Mouse (Mus musculus): ENCODE measurements around the gene Olfr1454. TPM values are rescaled to one million over a fixed set of nuclear protein-coding genes. Genes with fewer than 3 reads are reported as not detected.

The Olfr1454 gene
- total RNA-seq (2021): not detected
- long read RNA-seq, experiment 1: 0 reads
- long read RNA-seq, experiment 2: 0 reads

DNA sequence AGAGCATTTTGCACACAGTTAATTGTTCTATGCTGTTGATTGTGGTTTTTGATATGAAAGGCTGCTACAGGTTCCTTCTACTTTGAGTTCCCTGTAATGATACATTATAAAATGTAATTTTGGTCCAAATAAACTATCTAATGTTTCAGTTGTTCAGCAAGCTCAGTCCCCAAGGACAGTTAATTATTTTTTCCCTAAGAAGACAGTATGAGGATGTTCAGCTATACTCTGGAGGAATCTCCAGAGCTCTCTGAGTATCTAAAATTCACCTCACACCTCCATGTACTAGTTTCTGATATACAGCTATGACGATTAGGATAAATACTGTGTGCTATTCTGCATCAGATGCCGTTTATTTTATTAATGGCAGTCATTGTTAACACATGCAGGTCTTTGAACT is at the start of gene Olfr1454:
Olfr1454 (plus strand) TSS at position 301 of the 400 bp plus-strand sequence.
- no peak for DNase-seq
- intact Hi-C loops (cut with DNase I): no loop called here

DNA sequence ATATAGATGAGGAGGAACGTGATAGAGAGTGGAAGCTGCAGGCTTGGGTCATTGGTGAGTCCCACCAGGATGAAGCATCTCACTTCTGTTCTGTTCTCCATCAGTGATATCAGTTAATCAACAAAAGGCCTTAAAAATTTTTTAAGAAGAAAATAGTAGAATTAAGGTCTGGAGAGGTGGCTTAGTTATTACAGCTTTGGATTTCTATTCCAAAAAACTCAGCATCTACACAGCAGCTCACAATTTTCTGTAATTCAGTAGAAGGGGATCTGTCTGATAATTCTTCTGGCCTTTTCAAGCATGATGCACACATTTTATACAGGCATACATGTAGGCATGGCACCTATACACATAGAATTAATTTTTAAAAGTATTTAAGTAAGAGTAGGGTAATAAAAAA is 32.2 kb upstream of the Olfr1454 start, which contains the start of gene Olfr1453:
Olfr1453 (minus strand) TSS at position 101 of the 400 bp plus-strand sequence.
- intact Hi-C loops (cut with DNase I): no loop called here
- no peak for DNase-seq

- DNase-seq: no peak
- intact Hi-C loops (cut with DNase I): no loop called here
Measured at GRCm38 (mm10) chr19:13093908-13094307, 33.5 kb downstream of the Olfr1454 start.

DNA sequence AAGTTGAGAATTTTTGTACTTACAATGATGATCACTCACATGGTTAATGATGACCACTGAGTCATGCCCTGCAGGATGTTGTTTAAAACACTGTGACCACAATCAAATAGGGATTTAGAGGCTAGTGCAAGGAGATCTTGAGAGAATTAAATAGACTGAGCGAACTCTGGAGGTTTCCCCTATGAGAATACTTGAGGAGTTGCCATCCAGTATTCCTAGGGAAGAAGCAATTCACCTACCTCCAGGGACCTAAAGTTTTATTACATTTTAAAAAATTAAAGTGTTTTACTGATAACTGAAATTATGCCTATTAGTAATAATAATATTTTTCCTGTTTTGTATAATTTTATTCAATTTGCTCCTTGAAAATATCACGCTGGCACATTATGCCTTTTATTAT is 37.4 kb downstream of the Olfr1454 start, which contains the start of gene Olfr1457:
Olfr1457 (minus strand) TSS at position 101 of the 400 bp plus-strand sequence.
- intact Hi-C loops (cut with DNase I): no loop called here
- DNase-seq: no peak

GRCm38 (mm10) chr19:13106675-13107074 is 46.3 kb downstream of the Olfr1454 start, which contains the start of gene Olfr1458:
Gene Olfr1458 (minus strand): TSS chr19:13106775.
- no peak for DNase-seq
- intact Hi-C loops (cut with DNase I): no loop called here

Other genes starting within 250 kb of the Olfr1454 start
- not detected for gene Gm5244, start 213.9 kb upstream of the Olfr1454 start, total RNA-seq (2021)
- gene Olfr1444, start 203.3 kb upstream of the Olfr1454 start, total RNA-seq (2021): not detected
- not detected for gene Olfr1445, start 176.8 kb upstream of the Olfr1454 start, total RNA-seq (2021)
- not detected for gene Olfr1446, start 167.1 kb upstream of the Olfr1454 start, total RNA-seq (2021)
- not detected for gene Olfr1447, start 156.9 kb upstream of the Olfr1454 start, total RNA-seq (2021)
- gene Olfr1448, start 136.2 kb upstream of the Olfr1454 start, total RNA-seq (2021): not detected
- not detected for gene Olfr1449, start 129.8 kb upstream of the Olfr1454 start, total RNA-seq (2021)
- not detected for gene Olfr1450, start 110.4 kb upstream of the Olfr1454 start, total RNA-seq (2021)
- gene Olfr1451, start 65.6 kb upstream of the Olfr1454 start, total RNA-seq (2021): not detected
- gene Olfr1453, start 32.3 kb upstream of the Olfr1454 start, total RNA-seq (2021): not detected
- not detected for gene Olfr1457, start 37.3 kb downstream of the Olfr1454 start, total RNA-seq (2021)
- gene Olfr1458, start 46.2 kb downstream of the Olfr1454 start, total RNA-seq (2021): not detected
- gene Olfr1459, start 88.9 kb downstream of the Olfr1454 start, total RNA-seq (2021): not detected
- gene Olfr1461, start 102.4 kb downstream of the Olfr1454 start, total RNA-seq (2021): not detected
- gene Olfr1462, start 125.1 kb downstream of the Olfr1454 start, total RNA-seq (2021): not detected
- not detected for gene Olfr1463, start 170.7 kb downstream of the Olfr1454 start, total RNA-seq (2021)